Mouse (Mus musculus): ENCODE measurements around the gene Gm17654.
"Not testable (repeated sequence)": the region's sequence is repeated elsewhere in the genome, so short reads cannot be mapped to it uniquely, and the experiment has no call there.

- TF ChIP-seq CTCF (IDR thresholded peaks at IDR 0.05 in 2 of 3, conservative IDR thresholded peaks at IDR 0.05 in 1 of 3; ENCODE audit: control insufficient read depth in 1 of 3, insufficient read depth in 1 of 3, low read depth in 2 of 3, low read length in 3 of 3, poor library complexity in 1 of 3, severe bottlenecking in 1 of 3); POLR2A (IDR thresholded peaks at IDR 0.05; ENCODE audit: control insufficient read depth in 1 of 2, insufficient read depth in 1 of 2, low read depth in 1 of 2, low read length in 2 of 2, poor library complexity in 1 of 2); SIN3A (IDR thresholded peaks at IDR 0.05; ENCODE audit: low read length); SMC3 (IDR thresholded peaks at IDR 0.05; ENCODE audit: low read depth, low read length); MAFK (IDR thresholded peaks at IDR 0.05; ENCODE audit: borderline replicate concordance, low read depth, low read length): not testable (repeated sequence)
Observed at GRCm38 (mm10) chr14:43546281-43546680, 32.7 kb downstream of the Gm17654 start.

All from MEL (cell line).